Mouse (Mus musculus): ENCODE data around the gene Tmem37.

- TF ChIP-seq CTCF (IDR thresholded peaks at IDR 0.05; ENCODE audit: control insufficient read depth, insufficient read depth, low read length) (no peak), POLR2A (IDR thresholded peaks at IDR 0.05; ENCODE audit: borderline replicate concordance, control insufficient read depth, low read depth, low read length) (no peak)
Measured at GRCm38 (mm10) chr1:120086644-120087043, 12.8 kb upstream of the Tmem37 start.
